8 mouse cellular contexts compared by ENCODE assay signal in genomic region chr10:127287936-127288293, GRCm38 (mm10). TPM values are rescaled to one million over a fixed set of nuclear protein-coding genes. Genes with fewer than 3 reads are reported as not detected.
A peak's percentile ranks its signal among the peaks of the same experiment; 100 is the strongest.
DNase-seq lines count a peak whose midpoint lies in the region; ATAC-seq and TF ChIP-seq lines count a peak whose summit lies in the region.

No protein-coding gene starts in this region.

- peaks cover 30% of the 10 kb centered on the region for H3K36me3 ChIP-seq in thymus, adult 2 months (ENCODE audit: control insufficient read depth, insufficient read depth, low read length)
- peaks cover 34% of the 10 kb centered on the region for H3K36me3 ChIP-seq in liver, embryonic 16.5 days (ENCODE audit: control insufficient read depth, insufficient read depth)

- peak in 1 of 2 experiments; percentile 29 for DNase-seq in cerebellum, adult 2 months
- DNase-seq in cerebellum, postnatal 36 days, result no peak
- no peak for DNase-seq in thymus, adult 2 months
- DNase-seq in thymus, postnatal 36 days, result no peak
- DNase-seq in c-Kit-positive CD71-positive TER-119-positive erythroid progenitor cells, embryonic 14.5 days (ENCODE audit: low spot score), result no peak
- no peak for DNase-seq in ovary, postnatal 36 days (ENCODE audit: low spot score)
- no peak for DNase-seq in kidney, adult 9 months

- no peak for TF ChIP-seq CTCF in cerebellum, adult 2 months (IDR thresholded peaks at IDR 0.05; ENCODE audit: borderline replicate concordance, insufficient read depth, low read depth, low read length)
- TF ChIP-seq CTCF in thymus, adult 2 months (IDR thresholded peaks at IDR 0.05; ENCODE audit: borderline replicate concordance, control insufficient read depth, extremely low read depth, insufficient read depth, low read length, poor library complexity), result no peak

- H3K4me2 ChIP-seq in liver, embryonic 16.5 days (ENCODE audit: low read depth, low read length), result peak overlapping the region; percentile 96

- peaks cover 20% of the 10 kb centered on the region; the same call in 1 of the 2 replicates for H3K4me1 ChIP-seq in cerebellum, adult 2 months (ENCODE audit: control insufficient read depth, insufficient read depth, low read length)
- peaks cover 25% of the 10 kb centered on the region for H3K4me1 ChIP-seq in thymus, adult 2 months (replicated peaks; ENCODE audit: control insufficient read depth, insufficient read depth, low read length)
- H3K4me1 ChIP-seq in liver, embryonic 16.5 days (ENCODE audit: control insufficient read depth, low read depth, low read length), result peaks cover 46% of the 10 kb centered on the region

- no peak for TF ChIP-seq POLR2A in cerebellum, adult 2 months (IDR thresholded peaks at IDR 0.05; ENCODE audit: borderline replicate concordance, insufficient read depth, low read length)
- no peak for TF ChIP-seq POLR2A in thymus, adult 2 months (IDR thresholded peaks at IDR 0.05; ENCODE audit: control insufficient read depth, extremely low read depth, insufficient read depth, low read length, poor library complexity)

- peak overlapping the region; percentile 60 for H3K4me3 ChIP-seq in cerebellum, adult 2 months (replicated peaks; ENCODE audit: insufficient read depth, low read depth, low read length)
- H3K4me3 ChIP-seq in thymus, adult 2 months (ENCODE audit: control insufficient read depth, insufficient read depth, low read length), result peak overlapping the region; percentile 70
- peak overlapping the region; percentile 75 for H3K4me3 ChIP-seq in liver, embryonic 16.5 days (ENCODE audit: low read depth, low read length)

- peak overlapping the region; percentile 18; the same call in 1 of the 2 replicates for H3K27ac ChIP-seq in cerebellum, adult 2 months (ENCODE audit: insufficient read depth, low read length)
- peak overlapping the region; percentile 54 for H3K27ac ChIP-seq in thymus, adult 2 months (ENCODE audit: control insufficient read depth, insufficient read depth, low read length)
- H3K27ac ChIP-seq in liver, embryonic 16.5 days (ENCODE audit: low read length), result peak overlapping the region; percentile 98

- ATAC-seq in liver, embryonic 16.5 days (ENCODE audit: low read depth), result no peak

- H3K9ac ChIP-seq in liver, embryonic 16.5 days (ENCODE audit: low read depth, low read length), result peak overlapping the region; percentile 93

- H3K27me3 ChIP-seq in cerebellum, adult 2 months (ENCODE audit: control insufficient read depth, insufficient read depth, low read length), result no peaks in the 10 kb centered on the region
- H3K27me3 ChIP-seq in thymus, adult 2 months (ENCODE audit: control insufficient read depth, insufficient read depth, low read length), result no peaks in the 10 kb centered on the region
- no peaks in the 10 kb centered on the region for H3K27me3 ChIP-seq in liver, embryonic 16.5 days (ENCODE audit: control insufficient read depth, insufficient read depth, low read depth, low read length)

- no peaks in the 10 kb centered on the region for H3K9me3 ChIP-seq in liver, embryonic 16.5 days (replicated peaks; ENCODE audit: control insufficient read depth, low read length)

- WGBS in cerebellum, adult 2 months, result 0% methylated on average over 3 of the region's 3 CpGs
- 4% methylated on average over 3 of the region's 3 CpGs for WGBS in thymus, adult 2 months
- WGBS in liver, embryonic 16.5 days (ENCODE audit: insufficient replicate concordance), result 2% methylated on average over 3 of the region's 3 CpGs

RNA-seq across cellular contexts. Expression of gene Mbd6, which starts 0.9 kb away (rescaled TPM):
- polyA plus RNA-seq in cerebellum, adult 2 months (2012; rRNA removed), result 47.8 and 51.8 TPM in 2 replicates
- polyA plus RNA-seq in thymus, adult 2 months (2012; rRNA removed), result 124 and 151 TPM in 2 replicates
- polyA plus RNA-seq in liver, embryonic 16.5 days (2015; fragmentation: Nextera tagmentation; extraction: Ambion mirVana), result 5.7 and 6.5 TPM in 2 replicates

RNA-seq across cellular contexts. Expression of gene Dctn2, which starts 21.7 kb away (rescaled TPM):
- 322 and 328 TPM in 2 replicates for polyA plus RNA-seq in cerebellum, adult 2 months (2012; rRNA removed)
- polyA plus RNA-seq in thymus, adult 2 months (2012; rRNA removed), result 168 and 200 TPM in 2 replicates
- polyA plus RNA-seq in liver, embryonic 16.5 days (2015; fragmentation: Nextera tagmentation; extraction: Ambion mirVana), result 65.9 TPM in 2 replicates

RNA-seq across cellular contexts. Expression of gene Mars, which starts 23.7 kb away (rescaled TPM):
- polyA plus RNA-seq in cerebellum, adult 2 months (2012; rRNA removed), result 81.6 and 87.4 TPM in 2 replicates
- polyA plus RNA-seq in thymus, adult 2 months (2012; rRNA removed), result 65.8 and 77.2 TPM in 2 replicates
- polyA plus RNA-seq in liver, embryonic 16.5 days (2015; fragmentation: Nextera tagmentation; extraction: Ambion mirVana), result 100 and 109 TPM in 2 replicates

RNA-seq across cellular contexts. Expression of gene Kif5a, which starts 24.8 kb away (rescaled TPM):
- polyA plus RNA-seq in cerebellum, adult 2 months (2012; rRNA removed), result 377 and 378 TPM in 2 replicates
- 1.2 and 1.5 TPM in 2 replicates for polyA plus RNA-seq in thymus, adult 2 months (2012; rRNA removed)
- polyA plus RNA-seq in liver, embryonic 16.5 days (2015; fragmentation: Nextera tagmentation; extraction: Ambion mirVana), result 0.09 and 0.11 TPM in 2 replicates

RNA-seq across cellular contexts. Expression of gene Arhgap9, which starts 33.8 kb away (rescaled TPM):
- 0.87 and 0.97 TPM in 2 replicates for polyA plus RNA-seq in cerebellum, adult 2 months (2012; rRNA removed)
- polyA plus RNA-seq in thymus, adult 2 months (2012; rRNA removed), result 105 and 111 TPM in 2 replicates
- polyA plus RNA-seq in liver, embryonic 16.5 days (2015; fragmentation: Nextera tagmentation; extraction: Ambion mirVana), result 12.2 and 13.2 TPM in 2 replicates

Comparison
In these comparisons a context has a peak if more than half of its experiments do, and no peak if none do; other contexts are left out.
1. H3K27ac ChIP-seq: peak in every context shown above with its lines; median percentile 98 in liver, embryonic 16.5 days; 54 in thymus, adult 2 months; 18 in cerebellum, adult 2 months.